Mouse (Mus musculus) heart, postnatal 0 days (tissue): ENCODE results near the gene Timm23.

Experiments used
- CTCF ChIP-seq: IDR thresholded peaks from 2 replicates; pipeline ENCODE4 v1.5.1; 2016; ENCODE audit warnings: antibody characterized with exemption, control low read depth, low read depth
- EP300 ChIP-seq: IDR thresholded peaks from 2 replicates; pipeline ENCODE4 v1.6.1; 2016; ENCODE audit warnings: antibody characterized with exemption, low read depth

GRCm38 (mm10) chr14:32201791-32202451 lies at the start of gene Timm23, which contains the start of gene Parg:
- TF ChIP-seq EP300 (no peak), CTCF (no peak)
